Mouse (Mus musculus) embryonic fibroblast, embryonic 13.5 days (primary cell): ENCODE measurements around the gene Prpf40b. TPM values are rescaled to one million over a fixed set of nuclear protein-coding genes. Genes with fewer than 3 reads are reported as not detected.

Source experiments
- H3K27ac ChIP-seq: 2 replicates; pipeline ENCODE4 v1.5.1; 2012; ENCODE audit warnings: low read length, control low read depth, inconsistent platforms; ENCODE audit not compliant: insufficient read depth
- H3K4me1 ChIP-seq: 2 replicates; pipeline ENCODE4 v1.6.1; 2011; ENCODE audit warnings: low read length; ENCODE audit not compliant: control insufficient read depth, insufficient read depth
- H3K4me3 ChIP-seq: 2 replicates; pipeline ENCODE4 v1.5.1; 2011; ENCODE audit warnings: mild to moderate bottlenecking, control low read depth, low read length; ENCODE audit not compliant: insufficient read depth
- CTCF ChIP-seq: IDR thresholded peaks from 2 replicates; pipeline ENCODE4 v1.5.1; 2011; ENCODE audit warnings: mild to moderate bottlenecking, control low read depth, low read length, moderate library complexity, borderline replicate concordance; ENCODE audit not compliant: insufficient read depth
- POLR2A ChIP-seq: IDR thresholded peaks from 2 replicates; pipeline ENCODE4 v1.6.1; 2011; ENCODE audit warnings: low read depth, mild to moderate bottlenecking, control low read depth, low read length, moderate library complexity
- polyA plus RNA-seq: library from polyadenylated mRNA; stranded (reverse); fragments of >200 nt; gene quantifications from 2 replicates; pipeline ENCODE4 v1.2.4, GENCODE M21; 2011; ENCODE audit warnings: low read depth; ENCODE audit not compliant: missing spikeins, insufficient read length

Gene Prpf40b
- polyA plus RNA-seq, 1 experiment: 25.7 TPM

GRCm38 (mm10) chr15:99331341-99331740 lies 36.5 kb downstream of the Prpf40b start:
- no peak overlapping the region for H3K27ac ChIP-seq
- TF ChIP-seq POLR2A: no peak
- peaks cover 34% of the 10 kb centered on the region for H3K4me1 ChIP-seq
- no peak overlapping the region for H3K4me3 ChIP-seq

GRCm38 (mm10) chr15:99332111-99332510 lies 37.2 kb downstream of the Prpf40b start:
- peaks cover 34% of the 10 kb centered on the region for H3K4me1 ChIP-seq
- H3K27ac ChIP-seq: peak overlapping the region; percentile 94
- TF ChIP-seq CTCF: no peak
- TF ChIP-seq POLR2A: no peak
- no peak overlapping the region for H3K4me3 ChIP-seq

GRCm38 (mm10) chr15:99332921-99333675 lies 38.2 kb downstream of the Prpf40b start:
- H3K4me1 ChIP-seq: peaks cover 34% of the 10 kb centered on the region
- TF ChIP-seq CTCF (no peak), POLR2A (peak; percentile 39; the same call in 1 of the 2 replicates)

GRCm38 (mm10) chr15:99333676-99334065 lies 38.8 kb downstream of the Prpf40b start:
- Histone ChIP-seq H3K27ac (peak overlapping the region; percentile 94), H3K4me1 (peaks cover 34% of the 10 kb centered on the region), H3K4me3 (no peak overlapping the region)
- TF ChIP-seq POLR2A (no peak), CTCF (no peak)

More at GRCm38 (mm10) chr15:99332921-99333675, 38.2 kb downstream of the Prpf40b start:
- Histone ChIP-seq H3K27ac (peak overlapping the region; percentile 94), H3K4me3 (no peak overlapping the region)

- no peak for TF ChIP-seq POLR2A
- TF ChIP-seq CTCF: no peak
- H3K27ac ChIP-seq: peak overlapping the region; percentile 94
- H3K4me1 ChIP-seq: peaks cover 34% of the 10 kb centered on the region
- no peak overlapping the region for H3K4me3 ChIP-seq
Observed at GRCm38 (mm10) chr15:99334500-99334899, 39.6 kb downstream of the Prpf40b start.

- peak overlapping the region; percentile 94; the same call in 1 of the 2 replicates for H3K27ac ChIP-seq
- H3K4me1 ChIP-seq: peaks cover 34% of the 10 kb centered on the region
- TF ChIP-seq POLR2A (no peak), CTCF (no peak)
- H3K4me3 ChIP-seq: no peak overlapping the region
Observed at GRCm38 (mm10) chr15:99335801-99336320, 41.0 kb downstream of the Prpf40b start.

GRCm38 (mm10) chr15:99338916-99339315 lies 44.0 kb downstream of the Prpf40b start:
- TF ChIP-seq POLR2A (no peak), CTCF (no peak)
- Histone ChIP-seq H3K4me3 (no peak overlapping the region), H3K4me1 (peaks cover 30% of the 10 kb centered on the region), H3K27ac (no peak overlapping the region)

- no peak overlapping the region for H3K4me3 ChIP-seq
- no peak overlapping the region for H3K27ac ChIP-seq
- peaks cover 32% of the 10 kb centered on the region for H3K4me1 ChIP-seq
- TF ChIP-seq POLR2A: no peak
- no peak for TF ChIP-seq CTCF
Observed at GRCm38 (mm10) chr15:99339669-99340068, 44.8 kb downstream of the Prpf40b start.

- H3K27ac ChIP-seq: no peak overlapping the region
- H3K4me1 ChIP-seq: peaks cover 30% of the 10 kb centered on the region
- no peak overlapping the region for H3K4me3 ChIP-seq
- TF ChIP-seq POLR2A (no peak), CTCF (no peak)
Observed at GRCm38 (mm10) chr15:99341102-99341501, 46.2 kb downstream of the Prpf40b start.

GRCm38 (mm10) chr15:99342194-99342981 lies 47.5 kb downstream of the Prpf40b start:
- peaks cover 30% of the 10 kb centered on the region for H3K4me1 ChIP-seq
- no peak for TF ChIP-seq POLR2A
- TF ChIP-seq CTCF: no peak

More at GRCm38 (mm10) chr15:99342194-99342981, 47.5 kb downstream of the Prpf40b start:
- Histone ChIP-seq H3K27ac (no peak overlapping the region), H3K4me3 (no peak overlapping the region)
